Mouse (Mus musculus) ES-E14 (cell line): ENCODE measurements around the gene Sbp.

Experiments
- HCFC1 ChIP-seq: IDR thresholded peaks from 2 replicates; pipeline ENCODE4 v1.6.1; 2012; ENCODE audit warnings: low read length, inconsistent platforms, borderline replicate concordance; ENCODE audit not compliant: insufficient read depth
- MAFK ChIP-seq: IDR thresholded peaks from 2 replicates; pipeline ENCODE4 v1.6.1; 2014; ENCODE audit warnings: mild to moderate bottlenecking, low read depth, low read length, inconsistent platforms; ENCODE audit not compliant: insufficient read depth
- ZNF384 ChIP-seq: IDR thresholded peaks from 2 replicates; pipeline ENCODE4 v1.6.1; 2012; ENCODE audit warnings: low read depth, low read length, inconsistent platforms

- TF ChIP-seq ZNF384 = peak; percentile 87
- TF ChIP-seq HCFC1 = no peak
- no peak for TF ChIP-seq MAFK
These were observed 52.3 kb downstream of the Sbp start for GRCm38 (mm10) chr17:23993559-23994428.
